In genomic region chr1:71650741-71651140, GRCm38 (mm10) we compare ENCODE assay signal across 8 mouse cellular contexts. TPM values are rescaled to one million over a fixed set of nuclear protein-coding genes. Genes with fewer than 3 reads are reported as not detected.
DNase-seq lines count a peak whose midpoint lies in the region; TF ChIP-seq lines count a peak whose summit lies in the region.

No protein-coding gene starts in this region.

- peaks cover 10% of the 10 kb centered on the region for H3K79me2 ChIP-seq in liver, adult 2 months (ENCODE audit: control insufficient read depth, insufficient read depth, low read length)

- intact Hi-C loops in heart, postnatal 10 days (cut with DNase I), result loop anchor here (5.0 kb wide), 3 partner anchors 117 to 472 kb away; no protein-coding TSS in a partner anchor

- H3K4me3 ChIP-seq in ES-Bruce4 (ENCODE audit: low read depth, low read length), result 0 out of 2 replicates have a peak overlapping the region, but pooled peaks have one; percentile 29
- peak overlapping the region; percentile 55 for H3K4me3 ChIP-seq in liver, adult 2 months (ENCODE audit: insufficient read depth, low read depth, low read length)

- WGBS in liver, adult 2 months, result 8% methylated on average over 6 of the region's 6 CpGs

- peak overlapping the region; percentile 67 for H3K9ac ChIP-seq in ES-Bruce4 (ENCODE audit: low read depth, poor library complexity, severe bottlenecking)
- H3K9ac ChIP-seq in liver, adult 2 months (ENCODE audit: low read depth, low read length), result peak overlapping the region; percentile 84

- peaks cover 7% of the 10 kb centered on the region for H3K4me1 ChIP-seq in ES-Bruce4 (ENCODE audit: control insufficient read depth, insufficient read depth, low read length)
- peaks cover 10% of the 10 kb centered on the region for H3K4me1 ChIP-seq in liver, adult 2 months (ENCODE audit: control insufficient read depth, insufficient read depth, low read length)

- H3K36me3 ChIP-seq in ES-Bruce4 (ENCODE audit: control insufficient read depth, insufficient read depth, low read length, poor library complexity, severe bottlenecking), result peaks cover 41% of the 10 kb centered on the region
- H3K36me3 ChIP-seq in liver, adult 2 months (ENCODE audit: control insufficient read depth, insufficient read depth, low read length), result peaks cover 40% of the 10 kb centered on the region

- H3K9me3 ChIP-seq in ES-Bruce4 (replicated peaks; ENCODE audit: control insufficient read depth, insufficient read depth, low read length, poor library complexity, severe bottlenecking), result no peaks in the 10 kb centered on the region

- peak overlapping the region; percentile 83 for H3K27ac ChIP-seq in ES-Bruce4 (ENCODE audit: insufficient read depth, low read length)
- peak overlapping the region; percentile 99 for H3K27ac ChIP-seq in liver, adult 2 months (replicated peaks; ENCODE audit: insufficient read depth, low read depth, low read length)

- TF ChIP-seq POLR2A in ES-Bruce4 (IDR thresholded peaks at IDR 0.05; ENCODE audit: insufficient read depth, low read length), result no peak
- TF ChIP-seq POLR2A in liver, adult 2 months (IDR thresholded peaks at IDR 0.05; ENCODE audit: extremely low read depth, insufficient read depth, low read length), result peak; percentile 70; the same call in 1 of the 2 replicates

- no peaks in the 10 kb centered on the region for H3K27me3 ChIP-seq in ES-Bruce4 (ENCODE audit: control insufficient read depth, insufficient read depth, low read length, poor library complexity, severe bottlenecking)
- no peaks in the 10 kb centered on the region for H3K27me3 ChIP-seq in liver, adult 2 months (ENCODE audit: control insufficient read depth, insufficient read depth, low read length)

- TF ChIP-seq CTCF in ES-Bruce4 (IDR thresholded peaks at IDR 0.05; ENCODE audit: low read depth, low read length), result no peak
- no peak for TF ChIP-seq CTCF in liver, adult 2 months (IDR thresholded peaks at IDR 0.05; ENCODE audit: low read depth, low read length)

- peak; percentile 95 for TF ChIP-seq EP300 in ES-Bruce4 (IDR thresholded peaks at IDR 0.05; ENCODE audit: insufficient read depth, low read depth, low read length)

- peak; percentile 54 for DNase-seq in embryo, embryonic 10 days (ENCODE audit: low spot score)
- no peak for DNase-seq in embryo, embryonic 9.5 days (ENCODE audit: extremely low spot score)
- peak; percentile 8 to 18 for DNase-seq in heart, postnatal 10 days
- DNase-seq in liver, adult 2 months (ENCODE audit: extremely low read depth, low read depth, low spot score), result peak; percentile 96
- DNase-seq in adrenal gland, postnatal 4 days (ENCODE audit: low spot score in 2 of 2), result no peak
- DNase-seq in adrenal gland, postnatal 25 days, result no peak
- DNase-seq in left cerebral cortex, adult 8-10 months (ENCODE audit: low spot score in 2 of 2), result no peak

RNA-seq across cellular contexts. Expression of gene Fn1, which starts 2.3 kb away (rescaled TPM):
- polyA plus RNA-seq in ES-Bruce4 (2011; ENCODE audit: insufficient read depth, insufficient read length, low read depth, missing spikeins), result 478 and 518 TPM in 2 replicates
- 100 to 1,000 TPM; 342 to 377 TPM for total RNA-seq in heart, postnatal 10 days (2021)
- 530 and 615 TPM in 2 replicates for total RNA-seq in liver, adult 2 months (2014; rRNA removed)
- 649 and 698 TPM in 2 replicates for polyA plus RNA-seq in liver, adult 2 months (2012; rRNA removed)
- 100 to 1,000 TPM; 186 to 364 TPM for total RNA-seq in adrenal gland, postnatal 4 days (2021)
- 26.8 and 42.6 TPM in 2 replicates for total RNA-seq in adrenal gland, postnatal 25 days (2021)
- total RNA-seq in left cerebral cortex, adult 8-10 months (2022), result 10 to 100 TPM; 40.4 to 47.7 (median 47.3) TPM

Comparison
In these comparisons a context has a peak if more than half of its experiments do, and no peak if none do; other contexts are left out.
1. DNase-seq: peak in embryo, embryonic 10 days (single experiment), heart, postnatal 10 days (2 of 2) and liver, adult 2 months (single experiment); none in embryo, embryonic 9.5 days (single experiment), adrenal gland, postnatal 4 days (0 of 2), adrenal gland, postnatal 25 days (single experiment) and left cerebral cortex, adult 8-10 months (0 of 2).